Mouse (Mus musculus) thymus, postnatal 0 days (tissue): ENCODE measurements around the gene Gabarap. TPM values are rescaled to one million over a fixed set of nuclear protein-coding genes. Genes with fewer than 3 reads are reported as not detected.

Experiments
- DNase-seq: peaks from one replicate; pipeline ENCODE4 v3.0.0-alpha.2; 2015; ENCODE audit warnings: low spot score
- polyA plus RNA-seq: library from polyadenylated mRNA; unstranded; fragments of >200 nt; fragmentation: Nextera tagmentation; extraction: Ambion mirVana; gene quantifications from 2 replicates; pipeline ENCODE4 v1.2.1, GENCODE M21; 2015

Gabarap gene
- polyA plus RNA-seq, 1 experiment from 2014 or later: 400 TPM

DNA sequence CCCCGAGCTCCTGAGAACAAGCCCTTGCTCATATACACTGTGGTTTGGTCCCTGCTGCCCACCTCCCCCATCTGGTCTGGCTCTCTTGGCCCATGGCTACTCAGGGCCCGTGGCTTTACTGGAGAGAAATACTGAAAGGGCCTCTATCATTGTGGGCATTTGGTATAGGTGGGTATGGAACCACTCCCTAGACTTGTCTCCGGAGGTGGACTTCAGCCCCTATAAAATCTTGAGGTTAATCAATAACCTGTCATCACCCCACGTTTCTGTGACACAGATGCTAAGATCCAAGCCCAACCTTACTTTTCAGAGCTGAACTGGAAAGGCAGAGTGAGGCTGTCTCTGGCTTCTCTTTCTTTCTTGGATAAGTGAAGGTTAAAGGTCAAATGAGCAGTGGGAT, 22.1 kb upstream of the Gabarap start:
- no peak for DNase-seq

DNA sequence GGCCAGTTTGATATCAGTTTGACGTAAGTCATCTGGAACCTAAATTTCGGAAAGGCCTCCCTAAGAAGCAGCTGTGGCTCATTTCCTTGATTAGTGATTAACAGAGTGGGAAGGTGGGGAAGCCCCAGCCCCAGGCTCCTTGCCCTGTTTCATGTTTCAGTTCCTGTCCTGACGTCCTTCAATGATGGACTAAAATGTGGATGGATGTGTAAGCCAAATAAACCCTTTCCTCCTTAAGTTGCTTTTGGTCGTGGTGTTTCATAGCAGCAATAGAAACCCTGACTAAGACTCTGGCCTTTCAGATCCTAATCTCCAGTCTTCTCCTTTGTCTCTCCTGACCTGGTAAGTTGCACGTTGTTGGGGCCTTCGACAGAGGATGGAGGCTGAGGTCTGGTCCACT, 20.7 kb upstream of the Gabarap start:
- DNase-seq: no peak

DNA sequence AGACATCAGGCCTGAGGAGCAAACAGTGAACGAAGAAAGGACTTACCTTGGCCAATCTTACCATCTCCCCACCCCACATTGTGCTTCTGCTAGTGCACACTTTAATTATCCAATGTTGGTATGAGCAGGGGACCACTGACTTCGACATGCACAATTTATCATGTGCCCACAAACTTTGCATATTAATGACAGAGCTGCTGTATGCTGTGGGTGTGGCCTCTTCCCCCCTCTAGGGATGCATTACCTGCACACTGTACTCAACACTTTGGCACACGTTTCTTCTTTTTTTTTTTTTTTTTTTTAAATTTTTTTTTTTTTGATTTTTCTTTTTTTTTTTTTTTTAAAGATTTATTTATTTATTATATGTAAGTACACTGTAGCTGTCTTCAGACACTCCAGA, 20.2 kb upstream of the Gabarap start:
- no peak for DNase-seq

DNA sequence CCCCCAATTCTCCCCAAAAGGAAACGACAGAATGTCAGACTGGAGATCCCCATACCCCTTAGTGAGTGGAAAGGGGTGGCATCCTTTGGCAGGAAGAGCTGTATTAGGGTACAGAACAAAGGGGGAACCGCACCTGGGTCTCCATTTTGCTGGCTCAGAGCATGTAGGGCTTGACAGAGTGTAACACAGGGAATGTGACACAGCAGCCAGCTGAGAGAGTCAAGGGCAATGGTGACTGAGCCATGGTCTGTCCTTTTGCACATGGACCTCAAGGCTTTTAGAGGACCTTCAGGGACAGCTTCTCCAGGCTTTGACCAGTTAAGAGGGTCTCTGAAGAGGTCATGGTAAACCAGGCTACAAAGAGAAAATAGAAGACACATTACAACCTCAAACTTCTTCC, 16.0 kb upstream of the Gabarap start:
- DNase-seq: no peak

DNA sequence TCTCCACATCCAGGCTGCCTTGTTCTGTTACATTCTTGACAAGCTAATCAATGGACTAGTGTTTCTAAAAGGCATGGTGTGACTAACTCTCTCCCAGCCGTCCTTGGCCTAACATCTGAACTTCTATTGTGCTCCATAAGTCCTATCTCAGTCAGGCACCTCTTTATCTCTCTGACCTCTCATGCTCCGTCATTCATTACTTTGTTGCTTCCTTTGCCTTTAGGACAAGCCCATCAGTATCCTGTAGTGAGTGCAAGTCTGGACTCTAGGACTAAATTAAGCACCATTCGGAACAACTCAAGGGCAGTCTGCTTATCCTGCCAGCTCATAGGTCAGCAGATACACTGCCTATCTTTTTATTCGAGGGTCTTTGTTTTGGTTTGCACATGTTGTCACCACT, 14.7 kb upstream of the Gabarap start:
- no peak for DNase-seq

DNA sequence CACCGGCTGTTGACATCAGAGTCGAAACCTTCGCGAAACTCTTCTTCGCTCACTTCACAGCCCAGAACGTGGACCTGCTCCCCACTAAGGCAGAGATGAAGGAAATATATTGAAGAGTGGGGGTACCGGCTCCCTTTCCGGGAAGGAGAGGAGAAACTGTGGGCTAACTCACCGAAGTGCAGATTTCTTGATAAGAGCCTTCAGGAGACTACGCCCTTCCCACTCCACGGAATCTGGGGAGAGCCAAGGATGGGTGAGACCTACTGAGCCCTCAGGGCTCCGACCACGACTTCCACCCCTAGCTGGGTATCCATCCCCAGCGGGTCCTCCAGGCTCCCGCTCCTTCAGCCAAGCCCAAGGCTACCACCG, 11.1 kb upstream of the Gabarap start:
- no peak for DNase-seq

DNA sequence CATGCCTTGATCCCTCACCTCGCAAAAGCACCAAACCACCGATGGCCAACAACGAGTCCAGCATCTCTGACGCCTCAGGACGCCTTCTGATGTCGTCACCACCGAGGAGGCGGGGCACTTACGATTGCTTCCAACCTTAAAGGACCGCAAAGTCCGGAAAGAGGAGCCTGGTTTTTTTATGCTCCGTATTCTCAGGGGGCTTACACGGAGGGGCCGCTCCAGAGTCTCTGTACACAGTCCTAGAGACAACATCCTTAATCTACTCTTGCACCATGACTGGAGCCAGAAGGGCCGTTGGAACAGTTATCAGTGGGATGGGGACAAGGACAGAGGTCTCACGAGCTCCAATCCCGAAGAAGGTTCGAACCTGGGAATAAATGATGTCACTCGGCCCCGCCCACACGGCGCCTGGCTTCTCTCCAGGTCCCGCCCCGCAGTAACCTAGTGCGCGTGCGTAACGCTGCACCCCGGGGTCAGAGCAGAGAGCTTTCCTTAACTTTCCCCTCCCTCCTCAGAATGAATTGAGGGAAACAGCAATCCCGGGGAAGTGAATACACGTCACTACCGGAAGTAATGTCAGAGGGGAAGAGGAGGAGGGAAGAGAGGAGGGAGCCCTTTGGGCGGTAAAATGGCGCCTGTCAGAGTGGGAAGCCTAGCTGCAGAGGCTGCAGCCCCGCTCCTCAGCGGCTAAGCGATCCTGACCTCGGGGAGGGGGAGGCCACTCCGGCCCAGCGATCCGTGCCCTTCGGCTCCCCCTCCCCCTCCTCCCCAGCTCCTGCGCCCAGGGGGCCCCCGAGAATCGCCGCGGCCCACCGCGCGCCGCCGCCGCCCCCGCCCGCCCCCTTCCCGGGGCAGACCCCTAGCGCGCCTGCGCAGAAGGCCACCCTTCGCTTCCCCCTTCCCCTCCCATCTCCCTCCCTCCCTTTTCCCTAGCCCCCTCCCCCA, 10.5 kb upstream of the Gabarap start:
- peak; percentile 91 for DNase-seq

DNA sequence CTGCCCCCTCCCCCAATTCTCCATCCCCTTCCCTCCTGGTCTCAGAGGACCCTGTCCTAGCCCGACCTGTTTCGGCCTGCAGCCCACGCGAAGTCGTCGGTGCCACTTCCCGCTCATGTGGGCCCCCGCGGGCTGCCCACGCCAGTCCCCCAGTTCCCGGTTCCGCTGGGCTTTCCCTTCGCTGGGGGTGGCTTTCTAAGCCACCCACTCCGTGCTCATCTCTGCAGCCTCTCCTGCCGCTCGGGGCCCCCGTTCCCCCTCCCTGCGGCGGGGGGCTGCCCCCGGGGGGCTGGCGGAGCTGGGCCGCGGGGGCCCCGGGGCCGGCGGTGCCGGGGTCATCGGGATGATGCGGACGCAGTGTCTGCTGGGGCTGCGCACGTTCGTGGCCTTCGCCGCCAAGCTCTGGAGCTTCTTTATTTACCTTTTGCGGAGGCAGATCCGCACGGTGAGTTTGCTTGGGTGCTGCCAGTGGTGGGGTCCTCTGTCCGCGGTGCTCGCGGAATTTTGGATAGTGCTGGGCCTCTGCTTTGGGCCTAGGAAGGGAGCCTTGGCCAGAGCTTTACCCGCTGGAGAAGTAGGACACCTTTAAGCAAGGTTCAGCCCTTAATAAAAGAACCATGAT, 9.7 kb upstream of the Gabarap start, which contains the start of gene Ctdnep1:
Gene Ctdnep1, plus strand, starts transcription at position 16 of the 622 bp plus-strand sequence.
- no peak for DNase-seq

DNA sequence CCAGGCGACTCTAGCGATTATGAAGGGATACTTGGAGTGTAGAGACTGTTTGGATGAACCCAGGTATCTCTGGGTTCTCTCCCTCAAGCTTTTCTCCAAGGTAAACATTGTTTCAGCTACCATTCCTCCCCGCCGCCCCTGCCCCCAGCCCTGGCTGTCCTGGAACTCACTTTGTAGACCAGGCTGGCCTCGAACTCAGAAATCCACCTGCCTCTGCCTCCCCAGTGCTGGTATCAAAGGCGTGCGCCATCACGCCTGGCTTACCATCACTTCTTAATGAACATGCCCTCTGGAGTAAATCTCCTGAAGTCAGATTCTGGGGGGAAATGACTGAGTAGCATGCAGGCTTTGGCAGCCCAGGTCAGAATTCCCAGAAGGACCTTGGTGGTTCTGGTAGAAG, 8.7 kb upstream of the Gabarap start, which contains the start of gene Elp5:
Gene Elp5, minus strand, starts transcription at position 293 of the 400 bp plus-strand sequence.
- no peak for DNase-seq

DNA sequence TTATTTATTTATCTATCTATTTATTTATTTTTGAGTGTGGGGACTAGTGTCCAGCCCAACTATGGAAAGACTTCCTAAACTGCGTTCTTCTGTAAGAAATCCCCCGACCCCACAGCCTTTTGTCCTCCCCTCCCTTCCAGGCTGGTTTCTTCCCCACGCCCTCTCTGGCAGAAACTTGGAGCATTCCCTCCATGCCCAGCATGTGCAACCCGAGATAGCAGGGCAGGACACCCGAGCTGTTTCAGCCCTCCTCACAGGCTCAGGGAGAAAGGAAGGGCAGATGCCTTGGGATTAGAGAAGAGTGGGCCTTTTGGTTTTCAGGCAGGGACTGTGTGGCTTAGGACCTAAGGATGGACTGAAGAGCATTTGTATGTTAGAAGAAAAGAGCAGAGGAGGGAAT, 8.1 kb upstream of the Gabarap start:
- no peak for DNase-seq

DNA sequence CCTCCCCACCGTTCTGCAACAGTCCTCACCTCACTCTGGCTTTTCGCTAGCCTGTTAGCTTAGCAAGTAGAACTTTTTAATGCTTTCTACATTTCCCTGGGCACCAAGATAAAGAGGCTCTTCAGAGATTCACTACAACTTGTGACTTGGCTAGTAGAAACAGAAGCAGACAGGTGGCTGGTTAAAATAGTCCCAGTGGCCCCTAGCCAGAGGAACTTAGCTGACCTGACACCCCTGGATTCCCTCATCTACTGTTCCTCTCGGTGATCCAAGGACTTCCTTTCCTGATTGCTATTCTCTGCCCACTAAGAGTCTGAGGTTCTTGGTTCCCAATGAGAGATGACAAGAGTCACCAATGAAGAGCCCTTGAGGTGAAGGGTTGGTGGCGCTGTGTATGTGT, 7.6 kb upstream of the Gabarap start:
- DNase-seq: no peak

DNA sequence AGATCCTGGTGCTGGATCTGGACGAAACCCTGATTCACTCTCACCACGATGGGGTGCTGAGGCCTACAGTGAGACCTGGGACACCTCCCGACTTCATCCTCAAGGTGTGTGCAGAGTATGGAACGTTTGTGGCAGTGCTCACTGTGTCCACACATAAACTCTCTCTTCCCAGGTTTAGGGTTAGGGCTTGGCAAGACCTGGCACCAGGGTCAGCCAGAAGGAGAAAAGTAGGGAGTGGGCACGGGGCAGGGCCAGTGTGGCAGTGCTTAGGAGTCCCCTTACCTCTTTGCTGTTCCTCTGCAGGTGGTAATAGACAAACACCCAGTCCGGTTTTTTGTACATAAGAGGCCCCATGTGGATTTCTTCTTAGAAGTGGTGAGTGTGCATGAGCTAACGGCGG, 6.5 kb upstream of the Gabarap start:
- no peak for DNase-seq

DNA sequence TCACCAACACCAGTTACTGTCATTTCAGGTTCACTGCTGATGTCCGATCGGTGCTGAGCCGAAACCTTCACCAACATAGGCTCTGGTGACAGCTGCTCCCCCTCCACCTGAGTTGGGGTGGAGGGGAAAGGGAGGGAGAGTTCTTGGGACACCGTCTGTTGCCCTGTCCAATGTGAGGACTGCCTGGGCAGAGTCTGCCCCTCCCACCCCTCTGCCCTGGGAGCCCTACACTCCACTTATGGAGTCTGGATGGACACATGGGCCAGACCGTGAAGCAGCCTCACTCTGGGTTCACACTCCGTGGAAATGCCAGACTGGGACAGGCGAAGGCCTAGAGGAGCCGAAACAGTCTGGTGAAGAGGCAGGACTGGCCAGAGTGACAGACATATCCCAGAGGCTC, 994 bp upstream of the Gabarap start:
- no peak for DNase-seq

DNA sequence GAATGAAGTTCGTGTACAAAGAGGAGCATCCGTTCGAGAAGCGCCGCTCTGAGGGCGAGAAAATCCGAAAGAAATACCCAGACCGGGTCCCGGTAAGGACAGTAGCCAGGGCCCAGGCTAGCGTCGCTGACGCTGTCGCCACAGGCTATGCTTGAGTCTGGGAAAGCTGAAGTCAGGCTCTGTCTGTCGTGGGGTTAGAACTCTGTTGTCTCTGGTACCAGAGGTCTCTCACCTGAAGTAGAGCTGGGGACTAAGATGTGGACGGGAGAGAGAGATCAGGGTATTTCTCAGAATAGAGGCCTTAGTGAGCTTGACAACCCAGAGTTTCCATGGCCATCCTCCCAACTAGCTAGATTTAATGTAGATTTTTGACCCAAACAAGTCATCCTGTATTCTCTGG, 768 bp downstream of the Gabarap start:
- DNase-seq: no peak

DNA sequence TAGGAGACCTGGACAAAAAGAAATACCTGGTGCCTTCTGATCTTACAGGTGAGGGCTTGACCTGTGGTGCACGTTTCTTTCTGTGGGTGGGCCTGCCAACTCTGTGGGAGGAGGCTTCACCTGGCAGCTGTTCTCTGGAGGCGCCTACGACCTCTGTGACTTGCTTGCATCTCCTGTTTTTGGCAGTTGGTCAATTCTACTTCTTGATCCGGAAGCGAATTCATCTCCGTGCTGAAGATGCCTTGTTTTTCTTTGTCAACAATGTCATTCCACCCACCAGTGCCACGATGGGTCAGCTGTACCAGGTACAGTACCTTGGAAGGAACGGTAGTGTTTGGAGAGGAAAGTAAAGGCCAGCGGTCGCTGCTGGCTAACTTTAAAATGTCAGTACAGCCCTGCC, 1.5 kb downstream of the Gabarap start:
- DNase-seq: no peak

DNA sequence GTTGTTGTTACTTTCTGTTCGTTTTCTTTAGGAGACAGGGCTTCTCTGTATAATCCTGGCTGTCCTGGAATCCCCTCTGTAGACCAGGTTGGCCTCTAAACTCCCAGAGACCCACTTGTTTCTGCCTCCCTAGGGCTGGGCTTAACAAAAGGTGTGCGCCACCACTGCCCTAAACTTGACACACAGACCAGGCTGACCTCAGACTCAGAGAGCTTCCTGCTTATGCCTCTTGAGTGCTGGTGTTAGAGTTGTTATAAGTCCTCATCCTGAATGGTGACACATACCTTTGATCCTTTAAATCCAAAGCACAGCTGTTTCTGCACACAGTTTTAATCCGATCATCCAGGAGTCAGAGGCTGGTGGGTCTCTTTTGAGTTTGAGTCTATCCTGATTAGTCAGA, 2.0 kb downstream of the Gabarap start:
- no peak for DNase-seq

DNA sequence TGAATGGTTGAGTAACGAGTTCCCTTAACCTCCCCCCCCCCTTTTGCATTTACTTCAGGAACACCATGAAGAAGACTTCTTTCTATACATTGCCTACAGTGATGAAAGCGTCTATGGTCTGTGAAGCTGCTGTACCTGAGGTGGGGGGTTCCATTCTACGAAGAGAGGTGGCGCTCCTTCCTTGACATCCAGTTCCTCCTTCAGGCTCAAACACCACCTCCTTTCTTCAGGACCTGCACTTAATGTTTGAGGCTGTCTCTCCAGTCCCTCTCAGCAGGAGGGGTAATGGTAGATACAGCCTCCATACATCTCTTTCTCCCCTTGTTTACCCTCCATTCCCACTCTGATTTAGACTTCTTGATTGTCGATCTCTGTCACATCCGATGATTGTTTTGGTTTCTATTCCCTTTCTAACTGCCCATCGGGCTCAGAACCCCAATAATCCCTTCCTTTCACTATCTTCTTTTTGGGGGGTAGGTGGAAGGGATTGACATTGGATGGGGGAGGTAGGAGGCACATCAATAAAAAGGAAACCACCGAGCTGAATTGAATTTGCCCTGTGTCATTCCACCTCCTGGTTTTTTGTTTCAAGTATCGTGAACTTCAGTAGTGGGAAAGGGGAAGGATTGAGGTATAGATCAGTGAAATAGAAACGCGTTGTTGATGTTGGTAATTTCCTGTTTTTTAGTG, 3.6 kb downstream of the Gabarap start:
- no peak for DNase-seq

DNA sequence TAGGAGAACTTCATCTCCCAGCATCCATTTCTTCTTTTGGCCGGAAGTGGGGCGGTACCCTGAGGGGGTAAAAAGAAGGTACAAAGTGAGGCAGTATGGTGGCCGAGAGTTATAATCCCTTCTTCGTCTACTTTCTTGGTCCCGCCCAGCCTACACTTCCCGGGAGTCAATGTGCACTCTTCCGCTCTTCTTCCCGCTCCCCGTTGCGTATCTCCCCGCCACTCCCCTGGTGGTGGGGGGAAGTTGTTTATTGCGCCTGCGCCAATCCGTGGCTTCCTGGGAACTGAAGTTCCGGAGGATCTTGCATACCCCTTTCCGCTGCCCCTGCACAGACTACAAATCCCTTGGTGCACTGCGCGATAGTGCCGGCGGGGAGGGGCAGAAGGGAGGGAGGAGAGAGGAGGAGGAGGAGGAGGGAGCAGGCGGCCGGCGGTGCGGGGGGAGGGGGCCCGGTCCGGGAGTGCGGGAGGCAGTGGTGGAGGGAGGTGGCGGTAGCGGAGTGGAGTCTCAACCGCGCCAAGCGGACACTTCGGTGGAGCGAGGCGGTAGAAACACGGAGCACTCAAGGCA, 4.5 kb downstream of the Gabarap start, which contains the start of gene Phf23:
Gene Phf23, plus strand, starts transcription at position 387 of the 570 bp plus-strand sequence.
- peak; percentile 99 for DNase-seq

DNA sequence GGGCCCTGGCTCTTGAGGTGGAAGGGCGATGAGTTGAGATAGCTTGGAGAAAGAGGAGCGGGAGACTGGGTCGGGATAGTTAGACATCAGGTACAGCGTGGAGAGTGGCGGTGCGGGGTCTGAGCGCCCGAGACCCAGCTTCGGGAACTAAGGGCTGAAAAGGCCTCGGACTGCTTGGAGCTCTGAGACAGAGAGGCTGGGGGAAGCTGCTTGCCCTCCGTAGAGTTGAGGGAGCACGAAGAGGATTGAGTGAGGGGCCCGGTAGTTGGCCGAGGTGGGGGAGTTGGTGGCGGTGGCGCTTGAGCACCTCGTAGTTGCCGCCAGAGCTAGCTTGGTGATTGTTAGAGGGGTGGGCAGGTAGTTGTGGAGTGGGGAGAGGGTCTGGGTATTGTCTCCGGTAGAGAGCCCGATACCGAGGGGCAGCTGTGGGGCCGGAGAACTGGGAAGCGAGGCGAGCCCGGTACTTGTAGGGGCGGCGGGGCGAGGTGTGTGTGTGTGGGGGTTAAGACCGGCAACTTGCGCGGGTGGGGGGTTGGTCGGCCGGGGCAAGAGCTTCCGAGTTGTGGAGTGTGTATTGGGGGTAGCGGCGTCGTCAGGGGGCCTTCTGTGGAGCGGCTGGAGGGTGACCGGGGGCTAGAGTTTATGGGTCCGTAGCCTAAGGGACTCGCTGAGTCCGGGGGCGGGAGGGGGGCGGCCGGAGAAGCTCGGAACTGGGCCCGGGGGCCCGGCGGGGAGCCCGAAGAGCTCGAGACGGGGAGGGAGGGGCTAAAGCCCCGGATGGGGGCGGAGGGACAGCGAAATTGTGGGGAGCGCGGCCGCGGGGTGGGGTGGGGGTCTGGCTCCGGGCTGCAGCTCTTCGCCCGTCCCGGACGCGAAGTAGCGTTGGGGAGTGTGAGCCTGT, 5.5 kb downstream of the Gabarap start:
- DNase-seq: peak; percentile 64

DNA sequence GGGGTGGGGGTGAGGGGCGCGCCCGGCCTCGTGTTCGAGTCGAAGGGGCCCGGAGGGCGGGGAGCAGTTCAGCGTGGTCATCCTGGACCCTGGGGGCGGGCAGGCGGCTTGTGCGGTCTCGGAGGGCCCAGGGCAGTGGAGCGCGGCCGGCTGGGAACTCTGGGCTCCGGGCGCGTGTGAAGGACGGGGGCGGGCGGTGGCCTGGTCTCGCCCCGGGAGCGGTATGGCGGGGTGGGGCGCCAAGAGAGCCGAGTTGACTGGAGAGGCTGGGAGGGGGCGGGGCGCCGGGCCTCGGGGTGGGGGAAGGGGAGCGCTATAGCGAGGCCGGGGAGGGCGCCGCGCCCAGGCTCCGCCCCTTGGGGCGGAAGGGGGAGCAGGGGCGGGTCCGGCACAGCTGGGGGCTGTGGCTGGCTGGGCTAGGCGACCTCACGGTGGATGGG, 6.1 kb downstream of the Gabarap start:
- DNase-seq: peak; percentile 89
